Mouse (Mus musculus) cerebellum, postnatal 4 days (tissue): ENCODE data around the gene Tex35.

Source experiments
- DNase-seq, 2 experiments: peaks; one replicate each; pipeline ENCODE4 v3.0.0; 2022; ENCODE audit warnings: low spot score in 2 of 2, mixed read lengths in 1 of 2

Gene Tex35

GRCm38 (mm10) chr1:157081076-157081804 is 27.2 kb downstream of the Tex35 start:
- DNase-seq = peak in 1 of 2 experiments; percentile 18

DNA sequence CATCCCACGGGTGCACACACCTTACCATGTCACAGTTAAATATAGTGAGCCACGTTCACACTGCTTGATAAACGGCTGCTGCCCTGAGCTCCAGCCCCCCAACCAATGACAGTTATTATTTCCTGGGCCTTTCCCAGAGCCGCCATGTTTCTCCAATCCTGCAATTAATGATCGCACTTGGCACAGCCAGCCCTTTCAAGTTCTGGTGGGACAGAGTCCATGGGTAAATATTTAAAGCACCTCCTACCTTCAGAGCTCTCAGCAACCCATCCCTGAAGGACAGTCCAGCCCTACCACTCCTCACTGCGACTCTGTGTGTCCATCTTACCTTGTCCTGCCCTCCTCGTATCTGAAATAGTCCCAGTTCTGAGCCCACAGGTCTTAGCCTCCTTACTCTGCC is 28.4 kb downstream of the Tex35 start:
- DNase-seq = no peak

DNA sequence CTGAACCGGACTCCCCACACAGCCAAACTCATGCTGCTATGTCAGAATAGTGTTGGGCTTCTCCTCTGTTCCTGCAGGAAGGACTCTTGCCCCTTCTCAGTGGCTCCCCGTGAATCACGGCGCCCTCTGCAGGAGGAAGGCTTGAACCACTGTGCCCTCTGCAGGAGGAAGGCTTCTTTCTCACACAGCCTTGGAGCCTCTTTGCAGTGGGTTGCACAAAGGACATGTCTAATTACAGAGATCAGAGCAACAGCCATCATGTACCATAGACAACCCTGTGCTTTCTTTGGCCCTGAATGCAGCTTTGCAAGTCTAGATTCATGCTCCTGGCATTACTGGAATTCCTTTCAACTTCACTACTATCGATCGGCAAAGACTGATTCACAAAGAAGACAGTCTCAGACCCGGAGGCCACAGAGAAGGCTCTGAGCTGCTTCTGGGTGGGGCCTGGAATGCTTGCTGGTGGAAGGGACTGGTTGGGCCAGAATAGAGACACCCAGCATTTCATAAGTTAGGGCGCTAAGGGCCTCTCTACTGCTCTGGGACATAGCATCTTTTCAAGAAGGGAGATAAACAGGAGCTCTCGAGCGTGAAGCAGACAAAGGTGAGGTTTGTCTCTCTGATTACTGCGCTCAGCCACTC is 29.0 kb downstream of the Tex35 start:
- DNase-seq = peak; percentile 35 to 55

DNA sequence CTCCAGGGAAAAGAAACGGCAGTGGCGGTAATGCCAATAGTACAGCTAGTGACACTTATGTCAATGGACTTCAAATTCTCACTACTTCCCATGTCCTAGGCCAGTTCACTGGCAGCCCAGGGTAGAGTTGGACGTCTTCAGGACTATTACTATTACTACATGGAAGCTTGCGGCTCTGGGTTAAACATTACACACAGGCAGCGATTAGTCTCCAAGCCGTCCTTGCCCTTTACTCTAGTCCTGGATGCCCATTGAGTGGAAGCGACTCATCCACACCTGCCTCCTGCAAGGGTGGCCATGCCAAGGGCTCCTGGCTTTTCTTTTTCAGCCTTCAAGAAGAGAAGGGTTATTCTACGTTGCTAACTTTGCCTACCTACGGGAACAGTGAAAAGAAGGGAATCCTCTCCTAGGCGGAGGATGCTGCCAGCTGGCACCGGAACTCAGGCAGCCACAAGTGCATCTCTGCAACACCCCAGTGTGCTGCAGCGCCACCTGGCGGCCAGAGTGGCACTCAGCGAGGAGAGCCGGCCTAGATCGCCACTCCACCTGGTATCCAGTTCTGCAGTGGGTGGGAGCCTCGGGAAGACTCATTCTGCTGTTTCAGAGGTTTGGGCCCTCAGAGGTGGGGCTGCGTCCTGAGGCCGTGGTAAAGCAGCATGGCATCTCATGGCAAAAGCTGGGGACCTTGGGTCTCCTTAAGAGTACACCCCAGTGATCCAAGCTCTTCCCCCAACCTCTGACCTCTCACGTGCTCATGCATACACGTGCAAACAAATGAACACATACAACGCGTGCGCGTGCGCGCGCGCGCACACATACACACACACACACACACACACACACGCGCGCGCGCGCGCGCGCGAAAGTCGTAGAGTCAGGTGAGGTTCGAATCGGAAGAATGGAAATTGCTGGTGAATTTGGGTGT is 31.4 kb downstream of the Tex35 start:
- DNase-seq = peak; percentile 93 to 97

- DNase-seq = peak; percentile 86 to 95
Observed at GRCm38 (mm10) chr1:157076257-157076656, 32.2 kb downstream of the Tex35 start.

DNA sequence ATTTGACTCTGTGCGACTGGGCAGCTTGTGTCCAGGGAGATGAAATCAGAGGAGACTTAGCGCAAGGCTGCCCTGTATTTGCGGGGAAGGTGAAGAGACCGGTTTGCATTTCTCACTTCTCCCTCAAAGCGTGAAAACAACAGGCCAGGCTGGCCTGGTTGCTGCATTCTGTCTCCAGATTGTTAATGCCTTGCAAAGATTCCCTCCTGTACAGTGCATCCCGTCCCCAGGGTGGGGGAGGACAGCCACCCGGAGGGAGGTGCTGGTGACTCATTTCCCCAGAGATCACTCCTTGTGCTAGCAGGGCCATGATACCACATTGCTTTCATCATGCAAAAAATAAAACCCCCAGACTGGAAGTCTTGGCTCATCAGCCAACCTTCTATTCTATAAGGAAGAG is 33.5 kb downstream of the Tex35 start:
- no peak for DNase-seq

DNA sequence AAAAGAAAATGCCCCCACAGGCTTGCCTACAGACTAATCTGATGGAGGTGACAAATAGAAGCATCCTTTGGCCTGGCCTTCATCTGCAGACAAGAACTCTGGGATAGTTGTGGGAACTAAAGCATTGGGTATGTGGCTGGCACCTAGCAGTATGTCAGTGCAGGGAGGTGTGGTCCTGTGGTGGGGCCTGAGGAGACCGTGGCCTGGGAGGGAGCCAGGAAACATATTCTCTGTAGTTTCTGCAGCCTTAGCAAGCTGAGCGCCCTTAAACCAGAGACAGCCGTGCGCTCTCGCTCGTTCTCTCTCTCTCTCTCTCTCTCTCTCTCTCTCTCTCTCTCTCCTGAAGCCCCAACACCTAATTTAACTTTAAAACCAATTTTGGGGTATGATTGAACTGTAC is 34.1 kb downstream of the Tex35 start:
- no peak for DNase-seq

DNA sequence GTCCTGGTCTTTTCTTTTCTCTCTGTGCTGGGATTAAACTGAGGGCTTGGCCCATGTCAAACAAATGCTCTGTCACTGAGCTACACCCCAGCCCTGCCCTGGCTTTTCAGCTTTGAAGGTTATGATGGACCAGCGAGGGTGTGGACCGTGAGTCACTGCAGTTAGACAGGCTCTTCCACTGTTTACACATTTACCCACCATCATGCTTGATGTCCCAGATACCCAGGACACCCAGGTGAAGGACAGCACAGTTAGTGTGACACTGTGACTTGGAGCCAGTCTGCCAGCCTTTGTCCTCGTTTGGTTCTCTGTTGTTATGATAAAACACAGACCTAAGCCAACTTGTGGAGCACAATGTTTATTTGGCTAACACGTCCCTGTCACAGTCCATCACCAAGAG is 34.9 kb downstream of the Tex35 start:
- no peak for DNase-seq

- no peak for DNase-seq
Observed at GRCm38 (mm10) chr1:157069181-157069828, 39.2 kb downstream of the Tex35 start.

DNA sequence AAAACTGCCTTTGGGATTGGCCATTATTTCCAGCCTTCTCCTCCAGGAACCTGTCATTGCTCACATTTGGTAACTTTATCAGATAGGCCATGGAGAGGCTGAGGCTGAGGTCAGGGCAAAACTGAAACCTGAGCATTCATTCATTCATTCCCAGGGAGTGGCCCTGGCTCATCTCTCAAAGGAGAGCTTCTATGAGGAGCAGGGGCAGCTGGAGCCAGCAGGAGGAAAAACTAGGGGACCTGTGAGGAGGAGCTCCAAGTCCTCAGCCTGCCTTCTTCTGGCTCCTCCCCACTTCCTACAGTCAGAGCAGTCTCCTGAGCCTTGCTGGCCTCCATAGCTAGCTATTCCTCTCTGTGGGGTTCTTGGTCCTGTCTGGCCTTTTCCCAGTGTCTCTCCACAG is 40.2 kb downstream of the Tex35 start:
- no peak for DNase-seq

GRCm38 (mm10) chr1:157065819-157066730 is 42.4 kb downstream of the Tex35 start:
- DNase-seq = no peak

DNA sequence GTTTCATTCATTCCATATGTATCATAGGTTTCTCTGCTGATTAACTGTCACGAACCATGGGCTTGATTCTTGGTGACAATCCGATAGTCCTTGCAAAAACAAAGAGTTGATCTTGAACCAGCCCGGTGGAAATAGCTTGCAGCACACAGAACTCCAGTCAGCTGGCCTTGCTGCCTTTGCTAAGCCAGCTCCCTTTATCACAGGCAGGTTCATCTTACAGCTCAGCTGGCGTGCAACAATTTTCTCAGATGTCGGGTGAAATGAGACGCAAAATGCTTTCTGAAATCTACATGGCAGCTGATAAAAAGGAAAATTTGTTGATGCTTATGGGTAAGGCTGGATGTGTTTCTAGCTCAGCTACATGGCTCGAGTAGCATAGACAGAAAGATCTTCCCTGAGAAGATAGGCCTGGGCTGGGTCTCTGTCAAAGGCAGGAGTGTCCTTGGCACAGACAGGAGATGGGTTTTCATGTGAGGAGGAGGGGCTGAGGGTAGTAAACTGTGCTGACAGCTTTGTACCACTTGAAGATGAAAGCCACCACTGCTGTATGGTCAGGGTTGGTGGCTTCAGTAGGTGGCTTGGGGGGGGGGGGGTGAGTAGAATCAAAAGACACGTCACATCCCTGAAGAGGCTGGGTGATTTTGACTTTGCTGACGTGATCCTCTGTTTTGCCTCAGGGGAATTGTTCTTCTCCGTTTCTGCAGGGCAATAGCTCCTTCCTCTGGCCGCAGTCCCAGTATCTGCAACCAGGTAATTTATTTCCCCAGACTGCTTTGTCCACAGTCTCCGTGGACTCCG is 45.0 kb downstream of the Tex35 start:
- no peak for DNase-seq

DNA sequence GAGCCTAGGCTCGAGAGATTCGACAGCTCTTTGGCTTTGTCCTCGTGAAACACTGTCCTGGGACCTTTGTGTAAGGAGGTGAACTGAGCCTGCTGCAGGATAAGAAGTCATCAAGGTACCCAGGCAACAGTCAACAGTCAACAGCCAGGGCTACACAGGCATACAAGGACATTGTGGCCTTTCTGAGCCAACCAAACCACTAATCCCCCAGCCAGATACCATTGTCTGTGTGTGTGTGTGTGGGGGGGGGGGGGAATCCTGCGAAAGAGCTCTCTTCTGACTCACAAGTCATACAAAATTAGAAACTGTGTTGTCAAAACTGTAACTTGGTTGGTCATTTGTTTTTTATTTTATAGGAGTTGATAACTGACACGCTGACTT is 46.0 kb downstream of the Tex35 start:
- no peak for DNase-seq

DNA sequence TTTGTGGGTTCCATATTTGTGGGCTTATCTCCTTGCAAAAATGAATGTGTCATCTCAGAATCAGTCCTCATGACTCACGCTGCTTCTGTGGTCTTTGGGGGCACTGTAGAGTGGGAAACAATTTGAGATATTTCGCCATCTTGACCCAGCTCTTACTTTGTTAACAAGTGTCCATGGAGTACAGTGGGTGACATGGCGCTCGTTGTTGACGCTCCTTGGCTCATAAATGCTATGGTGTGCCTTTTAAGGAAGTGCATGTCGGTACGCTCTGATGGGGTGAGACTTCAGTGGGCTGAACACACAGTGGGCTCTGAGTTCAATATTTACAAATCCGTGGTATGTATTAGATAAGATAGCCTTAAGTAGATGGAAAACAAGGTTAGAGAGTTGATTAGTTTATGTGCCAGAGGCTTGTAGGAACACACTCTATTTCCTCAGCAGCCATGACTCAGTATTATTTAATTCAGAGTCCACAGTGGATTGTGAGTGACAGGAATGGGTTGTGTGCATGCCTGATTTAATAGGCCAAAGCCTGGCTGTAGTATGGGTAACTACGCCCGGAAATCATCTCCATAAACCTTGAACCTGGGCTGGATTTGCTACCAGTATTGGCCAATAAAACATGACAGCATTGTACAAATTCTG is 46.6 kb downstream of the Tex35 start:
- no peak for DNase-seq

DNA sequence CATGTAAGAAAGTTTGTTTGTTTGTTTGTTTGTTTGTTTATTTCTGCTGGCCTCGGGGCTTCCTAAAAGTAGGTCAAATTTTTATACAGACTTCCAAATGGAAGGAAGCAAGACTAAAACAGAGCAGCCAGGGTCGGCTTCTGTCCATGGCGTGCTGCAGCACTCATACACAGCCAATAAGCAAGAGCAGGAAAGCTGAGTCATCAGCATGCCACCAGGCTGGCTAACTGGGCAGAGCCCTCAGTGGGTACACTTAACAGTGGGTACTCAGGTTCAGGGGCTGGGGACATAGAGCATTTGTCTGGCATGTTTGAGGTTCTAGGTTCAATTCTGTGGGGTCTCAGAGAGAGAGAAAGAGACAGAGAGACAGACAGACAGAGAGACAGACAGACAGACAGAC is 47.3 kb downstream of the Tex35 start:
- DNase-seq = no peak

DNA sequence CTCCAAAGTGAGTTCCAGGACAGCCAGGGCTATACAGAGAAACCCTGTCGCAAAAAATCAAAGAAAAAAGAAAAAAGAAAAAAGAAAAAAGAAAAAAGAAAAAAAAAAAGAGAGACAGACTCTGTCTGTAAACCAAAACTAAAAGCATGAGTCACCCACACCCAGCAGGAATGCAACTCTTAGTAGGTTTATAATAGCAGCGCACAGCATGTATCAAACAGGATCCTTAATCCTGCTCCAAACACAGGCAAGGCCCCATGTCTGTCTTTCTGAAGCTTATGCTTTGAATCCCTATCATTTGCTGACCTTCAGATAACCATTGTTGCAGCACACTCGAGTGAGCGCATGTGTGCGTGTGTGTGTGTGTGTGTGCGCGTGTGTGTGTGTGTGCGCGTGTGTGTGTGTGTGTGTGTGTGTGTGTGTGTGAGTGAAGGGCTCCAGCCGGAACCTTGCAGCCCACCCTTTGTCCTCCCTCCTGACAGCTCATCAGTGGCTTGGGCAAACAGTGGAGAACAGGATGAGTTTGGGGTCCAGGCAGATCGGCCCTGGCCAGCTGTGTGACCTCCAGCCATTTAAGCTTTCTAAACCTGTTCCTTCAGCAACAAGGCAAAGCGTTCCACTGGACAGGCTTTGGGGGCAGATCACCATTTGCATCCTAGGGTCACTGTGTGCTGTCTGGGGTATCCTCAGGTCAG is 47.9 kb downstream of the Tex35 start:
- no peak for DNase-seq

- no peak for DNase-seq
Observed at GRCm38 (mm10) chr1:157055901-157056300, 52.6 kb downstream of the Tex35 start.

DNA sequence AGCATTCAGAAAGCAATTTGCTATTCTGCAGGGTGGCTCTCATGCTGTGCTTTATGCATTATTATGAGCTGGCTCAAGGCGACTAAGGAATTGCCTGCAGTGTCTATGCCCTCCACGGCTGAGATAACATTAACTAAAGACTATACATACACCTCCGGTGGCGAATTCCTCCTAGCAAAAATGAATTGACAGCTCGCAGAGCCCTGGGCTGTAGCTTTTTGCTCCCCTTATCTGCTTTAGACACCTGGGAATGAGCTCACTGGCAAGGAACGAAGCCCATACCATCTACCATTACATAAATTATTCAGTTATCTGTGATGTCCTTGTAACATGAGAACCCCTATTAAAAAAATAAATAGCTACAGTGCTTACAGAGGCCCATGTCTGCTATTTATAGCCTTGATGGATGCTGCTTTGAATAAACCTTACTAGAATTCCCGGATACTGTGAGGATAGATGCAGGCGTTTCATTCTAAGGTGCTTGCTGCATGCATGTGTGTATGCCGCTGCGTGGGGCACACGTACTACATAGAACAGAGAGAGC is 53.1 kb downstream of the Tex35 start:
- DNase-seq = no peak

DNA sequence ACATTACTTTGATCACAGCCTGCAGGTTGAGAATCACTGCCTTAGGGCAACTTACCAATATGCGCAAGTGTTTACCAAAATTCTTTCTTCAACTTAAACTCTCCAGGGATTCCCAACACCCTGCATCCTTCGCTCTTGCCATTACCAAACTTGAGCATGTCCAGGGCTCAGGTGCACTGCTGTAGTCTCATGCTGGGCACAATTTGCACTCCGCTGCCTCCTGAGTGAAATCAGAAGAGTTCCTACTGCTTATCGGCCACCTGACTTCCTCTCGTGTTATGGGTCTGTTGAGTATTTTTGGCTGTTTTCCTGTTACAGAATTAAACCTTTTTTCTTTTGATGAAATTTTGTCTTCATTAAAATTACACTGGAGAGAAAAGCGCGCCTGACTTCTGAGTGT is 53.8 kb downstream of the Tex35 start:
- DNase-seq = no peak
